Mouse (Mus musculus): ENCODE measurements at regions not wholly inside any gene's neighbourhood (a gene's known extent, or its start where the extent isn't known, plus 50 kb on each side); places are given as distances from the start of the nearest gene placed in this dataset.

DNA sequence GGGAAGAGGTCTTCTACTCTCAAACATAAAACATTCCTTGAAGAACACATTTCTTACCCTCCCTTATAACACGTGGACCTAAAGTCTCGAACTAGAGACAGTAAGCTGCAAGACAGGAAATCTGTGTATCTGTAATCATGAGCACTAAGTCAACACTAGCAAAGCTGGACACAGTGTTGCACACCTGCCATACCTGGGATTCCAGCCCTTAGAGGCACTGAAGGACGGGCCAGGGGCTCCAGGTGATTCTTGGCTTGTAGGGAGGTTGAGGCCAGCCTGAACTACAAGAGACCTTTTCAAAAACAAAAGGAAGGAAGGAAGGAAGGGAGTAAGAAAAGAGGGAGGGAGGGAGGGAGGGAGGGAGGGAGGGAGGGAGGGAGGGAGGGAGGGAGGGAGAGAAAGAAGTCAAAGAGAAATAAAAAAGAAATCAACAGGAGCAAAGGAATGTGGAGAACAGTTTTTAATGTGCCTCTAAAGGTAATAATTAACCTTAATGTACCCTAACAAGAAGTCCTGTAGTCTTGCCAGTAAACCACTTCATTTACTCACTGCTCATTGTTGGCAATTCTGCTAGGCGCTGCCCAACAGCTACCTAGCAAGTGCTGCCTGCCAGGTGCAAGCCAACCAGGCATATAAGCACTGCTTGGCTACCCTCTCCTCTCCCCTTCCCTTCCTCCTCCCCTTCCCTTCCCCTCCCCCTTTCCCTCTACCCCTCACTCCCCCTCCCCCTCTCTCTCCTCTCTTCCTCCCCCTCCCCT is 401.0 kb upstream of the Acvr2a start:
- no peak for TF ChIP-seq GATA1 (IDR thresholded peaks at IDR 0.05; ENCODE audit: borderline replicate concordance, low read length)
- no peak for TF ChIP-seq FLI1 (IDR thresholded peaks at IDR 0.05; ENCODE audit: low read length)
